Mouse (Mus musculus) kidney, adult 2 months (tissue): ENCODE data around the gene Zfp839.

ENCODE experiments used
- CTCF ChIP-seq: fragments of 200-500 bp; conservative IDR thresholded peaks from 2 replicates; pipeline ENCODE4 v1.5.1; 2011; ENCODE audit warnings: low read depth, mild to moderate bottlenecking, control low read depth, low read length, moderate library complexity, mixed read lengths; ENCODE audit not compliant: insufficient read depth, insufficient read length
- POLR2A ChIP-seq: fragments of 200-500 bp; IDR thresholded peaks from one replicate; pipeline ENCODE4 v1.6.1; 2011; ENCODE audit warnings: low read depth, low read length, control low read depth

DNA sequence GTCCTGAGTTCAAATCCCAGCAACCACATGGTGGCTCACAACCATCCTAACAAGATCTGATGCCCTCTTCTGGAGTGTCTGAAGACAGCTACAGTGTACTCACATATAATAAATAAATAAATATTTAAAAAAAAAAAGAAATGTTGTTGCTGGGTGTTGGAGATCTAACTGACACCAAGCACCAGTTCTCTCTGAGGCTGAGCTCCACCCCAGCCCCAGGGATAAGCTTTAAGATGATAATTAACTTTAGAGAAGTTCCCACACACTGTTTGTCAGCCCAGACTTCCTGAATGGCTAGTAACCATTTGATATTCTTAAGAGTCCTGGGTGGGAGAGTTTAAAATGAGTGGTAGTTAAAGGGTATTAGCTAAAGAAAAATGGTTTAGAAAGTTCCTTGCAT is 10.2 kb downstream of the Zfp839 start:
- TF ChIP-seq POLR2A (no peak), CTCF (no peak)
